Mouse (Mus musculus): ENCODE results near the gene Padi4. TPM values are rescaled to one million over a fixed set of nuclear protein-coding genes. Genes with fewer than 3 reads are reported as not detected.
A peak's percentile ranks its signal among the peaks of the same experiment; 100 is the strongest.

Gene Padi4
- polyA plus RNA-seq, 1 experiment = 3.1 TPM

GRCm38 (mm10) chr4:140700269-140701018 is 73.6 kb downstream of the Padi4 start, which contains the start of gene Rcc2:
TSS of gene Rcc2 (plus strand) at chr4:140700541.
- Histone ChIP-seq H3K36me3 (replicated peaks; ENCODE audit: low read length) (peaks cover 18% of the 10 kb centered on the region), H3K4me1 (peaks cover 66% of the 10 kb centered on the region), H3K27me3 (replicated peaks) (no peaks in the 10 kb centered on the region), H3K4me3 (replicated peaks) (peak within 1 kb of the TSS; percentile 94), H3K9me3 (no peaks in the 10 kb centered on the region)
- no peak for TF ChIP-seq GATA1 (IDR thresholded peaks at IDR 0.05; ENCODE audit: borderline replicate concordance, low read length)
- no peak for TF ChIP-seq FLI1 (IDR thresholded peaks at IDR 0.05; ENCODE audit: low read length)

GRCm38 (mm10) chr4:140699441-140700127 is 74.5 kb downstream of the Padi4 start:
- TF ChIP-seq GATA1 (IDR thresholded peaks at IDR 0.05; ENCODE audit: borderline replicate concordance, low read length) (no peak), FLI1 (IDR thresholded peaks at IDR 0.05; ENCODE audit: low read length) (no peak)
- Histone ChIP-seq H3K4me3 (replicated peaks) (peak overlapping the region; percentile 94), H3K4me1 (peaks cover 66% of the 10 kb centered on the region), H3K9me3 (no peaks in the 10 kb centered on the region), H3K36me3 (replicated peaks; ENCODE audit: low read length) (peaks cover 9% of the 10 kb centered on the region), H3K27me3 (replicated peaks) (no peaks in the 10 kb centered on the region)

Other genes starting within 250 kb of the Padi4 start
- gene Arhgef10l, start 108.2 kb downstream of the Padi4 start, polyA plus RNA-seq (2012; ENCODE audit: insufficient read depth, low replicate concordance) = 7.1 and 9.2 TPM in 2 replicates
- gene Rcc2, start 73.7 kb downstream of the Padi4 start, polyA plus RNA-seq (2012; ENCODE audit: insufficient read depth, low replicate concordance) = 177 and 233 TPM in 2 replicates
- not detected in 2 replicates for gene Padi6, start 31.6 kb downstream of the Padi4 start, polyA plus RNA-seq (2012; ENCODE audit: insufficient read depth, low replicate concordance)
- 0.02 TPM in 1 of 2 replicates, not detected in the other for gene Padi3, start 36.4 kb upstream of the Padi4 start, polyA plus RNA-seq (2012; ENCODE audit: insufficient read depth, low replicate concordance)
- 0.29 TPM in 1 of 2 replicates, not detected in the other for gene Padi1, start 71.5 kb upstream of the Padi4 start, polyA plus RNA-seq (2012; ENCODE audit: insufficient read depth, low replicate concordance)
- gene Padi2, start 132.1 kb upstream of the Padi4 start, polyA plus RNA-seq (2012; ENCODE audit: insufficient read depth, low replicate concordance) = 3.3 and 3.8 TPM in 2 replicates
- gene Sdhb, start 187.0 kb upstream of the Padi4 start, polyA plus RNA-seq (2012; ENCODE audit: insufficient read depth, low replicate concordance) = 129 and 181 TPM in 2 replicates
- gene Atp13a2, start 212.6 kb upstream of the Padi4 start, polyA plus RNA-seq (2012; ENCODE audit: insufficient read depth, low replicate concordance) = 373 and 691 TPM in 2 replicates
- gene Mfap2, start 236.2 kb upstream of the Padi4 start, polyA plus RNA-seq (2012; ENCODE audit: insufficient read depth, low replicate concordance) = not detected in 2 replicates

Measured in megakaryocyte, embryonic 14.5 days (primary cell).